Mouse (Mus musculus) olfactory bulb, adult 2 months (tissue): ENCODE data around the gene Spint2.

Source experiments
- CTCF ChIP-seq: fragments of 200-500 bp; IDR thresholded peaks from 2 replicates; pipeline ENCODE4 v1.5.1; 2012; ENCODE audit warnings: low read depth, mild to moderate bottlenecking, low read length, moderate library complexity; ENCODE audit not compliant: insufficient read depth
- POLR2A ChIP-seq: fragments of 200-500 bp; IDR thresholded peaks from 2 replicates; pipeline ENCODE4 v1.6.1; 2012; ENCODE audit warnings: mild to moderate bottlenecking, low read depth, low read length, moderate library complexity; ENCODE audit not compliant: insufficient read depth

DNA sequence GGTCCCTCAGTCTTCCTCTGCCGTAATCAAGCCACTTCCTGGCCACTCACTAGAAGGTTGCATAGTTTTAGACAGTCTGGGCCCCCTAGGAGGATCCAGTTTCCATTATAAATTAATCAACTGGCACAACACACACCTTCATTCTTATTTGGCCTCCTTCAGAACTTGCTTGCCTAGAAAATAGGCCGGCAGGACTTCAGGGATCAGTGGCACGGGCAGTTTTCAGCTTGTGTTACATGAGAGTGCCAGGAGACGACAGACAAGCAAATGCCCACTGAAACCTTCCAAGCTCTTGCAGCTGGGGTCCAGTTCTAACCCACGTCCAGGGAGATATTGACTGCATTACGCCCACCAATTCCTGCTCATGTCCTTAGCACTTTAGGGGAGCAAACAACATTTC is 19.6 kb downstream of the Spint2 start:
- TF ChIP-seq CTCF (no peak), POLR2A (no peak)
